Mouse (Mus musculus) hindbrain, embryonic 13.5 days (tissue): ENCODE results near the gene Trim31. TPM values are rescaled to one million over a fixed set of nuclear protein-coding genes. Genes with fewer than 3 reads are reported as not detected.

ENCODE experiments used
- ATAC-seq: fragments of 200-750 bp; cut with Nextera tagmentation; 2 replicates; pipeline ENCODE4 v1.8.0; 2017; ENCODE audit warnings: moderate TSS enrichment; ENCODE audit not compliant: low FRiP score
- H3K27ac ChIP-seq: fragments of 300-500 bp; sonication (generic); 2 replicates; pipeline ENCODE4 v1.5.1; 2015; ENCODE audit warnings: inconsistent platforms, mild to moderate bottlenecking, moderate library complexity
- H3K27me3 ChIP-seq: fragments of 300-500 bp; sonication (generic); 2 replicates; pipeline ENCODE4 v1.6.1; 2015; ENCODE audit warnings: mild to moderate bottlenecking, inconsistent platforms
- H3K36me3 ChIP-seq: fragments of 300-500 bp; sonication (generic); 2 replicates; pipeline ENCODE4 v1.6.1; 2015; ENCODE audit warnings: mild to moderate bottlenecking, inconsistent platforms
- H3K4me1 ChIP-seq: fragments of 300-500 bp; sonication (generic); replicated peaks from 2 replicates; pipeline ENCODE4 v1.6.1; 2015; ENCODE audit warnings: inconsistent platforms
- H3K4me2 ChIP-seq: fragments of 300-500 bp; sonication (generic); 2 replicates; pipeline ENCODE4 v1.6.1; 2015; ENCODE audit warnings: inconsistent platforms, mild to moderate bottlenecking, moderate library complexity
- H3K4me3 ChIP-seq: fragments of 300-500 bp; sonication (generic); 2 replicates; pipeline ENCODE4 v1.5.1; 2015; ENCODE audit warnings: mild to moderate bottlenecking, inconsistent platforms
- H3K9ac ChIP-seq: fragments of 300-500 bp; sonication (generic); 2 replicates; pipeline ENCODE4 v1.6.1; 2015; ENCODE audit warnings: mild to moderate bottlenecking, inconsistent platforms
- H3K9me3 ChIP-seq: fragments of 300-500 bp; sonication (generic); 2 replicates; pipeline ENCODE4 v1.6.1; 2016; ENCODE audit warnings: inconsistent platforms
- WGBS: fragments of 180-500 bp; shearing (Covaris S2); methylation state at CpG from one replicate; pipeline ENCODE4 v1.1.7; 2015; 5-methylcytosine and 5-hydroxymethylcytosine counted together
- polyA plus RNA-seq: library from polyadenylated mRNA; unstranded; fragments of >200 nt; fragmentation: Nextera tagmentation; extraction: Ambion mirVana; gene quantifications from 2 replicates; pipeline ENCODE4 v1.2.1, GENCODE M21; 2015

Trim31 gene
- polyA plus RNA-seq: not detected in 2 replicates

DNA sequence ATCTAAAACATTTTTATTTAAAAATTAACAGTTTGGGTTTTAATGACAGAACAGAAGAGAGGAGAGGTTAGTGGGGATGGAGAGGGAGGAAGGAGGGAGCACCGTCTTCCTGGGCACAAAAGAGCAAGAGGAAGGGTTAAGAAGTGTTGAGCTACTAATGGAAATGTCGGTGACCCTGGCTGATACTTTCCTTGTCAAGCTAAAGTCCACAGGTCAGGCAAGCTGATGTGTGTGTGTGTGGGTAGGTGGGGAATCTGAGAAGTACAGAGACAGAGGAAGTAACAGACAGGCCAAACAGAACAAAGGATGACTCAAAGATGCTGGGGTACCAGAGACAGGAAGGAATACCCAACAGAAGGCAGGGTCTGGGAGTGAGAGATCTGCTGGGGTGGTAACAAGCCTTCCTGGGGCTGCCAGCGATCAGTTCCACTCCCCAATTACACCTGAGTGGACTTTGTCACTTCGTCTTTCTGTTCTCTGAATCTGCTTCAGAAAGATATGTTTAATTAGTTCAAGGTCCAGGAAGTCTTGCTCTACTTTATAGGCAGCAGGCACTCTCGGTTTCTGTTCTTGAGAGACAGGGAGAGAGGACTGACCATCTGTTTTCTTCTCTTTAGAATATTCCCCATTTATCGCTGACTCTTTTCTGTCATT, at the start of gene Trim31:
Trim31 (plus strand) TSS at position 567 of the 654 bp plus-strand sequence.
- WGBS: 68% methylated on average over 6 of the region's 6 CpGs
- no peak within 1 kb of the TSS for H3K9ac ChIP-seq
- H3K4me3 ChIP-seq: no peak within 1 kb of the TSS
- no peaks in the 10 kb centered on the region for H3K36me3 ChIP-seq
- no peak within 1 kb of the TSS for H3K27ac ChIP-seq
- no peaks in the 10 kb centered on the region for H3K9me3 ChIP-seq
- H3K4me1 ChIP-seq: no peaks in the 10 kb centered on the region
- H3K27me3 ChIP-seq: no peaks in the 10 kb centered on the region
- no peak for ATAC-seq
- no peak within 1 kb of the TSS for H3K4me2 ChIP-seq

DNA sequence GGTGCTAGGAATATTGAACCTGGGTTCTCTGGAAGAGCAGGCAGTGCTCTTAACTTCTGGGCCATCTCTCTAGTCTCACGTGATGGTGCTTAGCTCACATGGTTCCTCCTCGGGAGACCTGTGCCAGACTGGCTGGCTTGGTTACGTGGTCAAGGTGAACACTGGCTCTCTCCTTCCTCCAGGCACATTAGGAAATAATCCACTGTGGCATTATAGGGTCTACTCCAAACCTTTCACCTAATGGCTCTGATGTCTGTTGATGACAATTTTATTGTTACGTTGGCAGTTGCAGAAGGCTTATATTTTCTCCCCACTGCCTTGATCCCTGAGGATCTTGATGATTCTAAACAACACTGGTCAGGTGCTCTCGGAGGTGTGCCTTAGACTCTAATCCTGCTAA, 49.0 kb upstream of the Trim31 start:
- Histone ChIP-seq H3K27me3 (no peaks in the 10 kb centered on the region), H3K9ac (no peak overlapping the region), H3K9me3 (no peaks in the 10 kb centered on the region), H3K4me2 (no peak overlapping the region), H3K27ac (no peak overlapping the region), H3K4me1 (no peaks in the 10 kb centered on the region; the same call in 1 of the 2 replicates), H3K4me3 (no peak overlapping the region), H3K36me3 (peaks cover 47% of the 10 kb centered on the region)
- no peak for ATAC-seq
- WGBS: 82% methylated on average over 5 of the region's 5 CpGs

DNA sequence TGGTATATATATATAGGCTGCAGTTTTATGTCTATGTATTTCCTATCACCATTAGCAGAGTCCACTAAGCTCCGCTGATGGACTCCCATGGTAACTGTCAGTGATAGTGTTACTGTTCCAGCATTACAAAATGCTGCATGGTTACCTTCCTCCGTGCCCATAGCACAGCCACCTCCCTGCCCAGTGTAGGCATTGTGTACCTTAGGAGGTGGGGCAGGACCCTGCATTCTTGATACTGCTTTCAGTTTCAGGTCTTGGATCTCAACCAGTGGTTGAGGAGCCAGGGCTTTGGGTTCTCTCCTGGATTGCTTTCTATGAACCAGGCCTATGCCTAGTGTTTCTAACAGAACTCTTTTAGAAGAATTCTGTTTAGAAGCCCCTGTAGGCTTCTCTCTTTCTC, 47.9 kb upstream of the Trim31 start:
- H3K9me3 ChIP-seq: no peaks in the 10 kb centered on the region
- no peaks in the 10 kb centered on the region for H3K27me3 ChIP-seq
- no peak overlapping the region for H3K4me2 ChIP-seq
- WGBS: 96% methylated on average over 2 of the region's 2 CpGs
- H3K4me1 ChIP-seq: no peaks in the 10 kb centered on the region; the same call in 1 of the 2 replicates
- H3K27ac ChIP-seq: no peak overlapping the region
- H3K9ac ChIP-seq: no peak overlapping the region
- no peak overlapping the region for H3K4me3 ChIP-seq
- no peak for ATAC-seq
- peaks cover 58% of the 10 kb centered on the region for H3K36me3 ChIP-seq

DNA sequence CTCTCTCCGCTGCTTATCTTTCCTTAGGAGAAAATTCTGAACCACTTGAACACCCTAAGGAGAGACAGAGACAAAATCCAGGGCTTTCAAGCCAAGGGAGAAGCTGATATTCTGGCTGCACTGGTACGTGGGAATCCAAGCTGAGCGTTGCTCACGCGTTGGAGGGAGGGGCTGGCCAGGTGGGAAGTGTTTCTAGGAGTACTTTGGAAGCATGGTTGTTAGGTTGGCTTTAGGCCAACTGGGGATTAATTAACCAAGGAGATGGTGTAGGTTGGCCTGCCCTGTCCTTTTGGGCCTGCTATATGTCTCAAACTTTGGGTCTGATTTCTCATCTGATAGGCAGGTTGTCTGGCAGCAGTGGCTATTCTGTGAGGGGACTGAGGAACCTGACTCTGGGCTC, 46.7 kb upstream of the Trim31 start:
- WGBS: 92% methylated on average over 5 of the region's 5 CpGs

DNA sequence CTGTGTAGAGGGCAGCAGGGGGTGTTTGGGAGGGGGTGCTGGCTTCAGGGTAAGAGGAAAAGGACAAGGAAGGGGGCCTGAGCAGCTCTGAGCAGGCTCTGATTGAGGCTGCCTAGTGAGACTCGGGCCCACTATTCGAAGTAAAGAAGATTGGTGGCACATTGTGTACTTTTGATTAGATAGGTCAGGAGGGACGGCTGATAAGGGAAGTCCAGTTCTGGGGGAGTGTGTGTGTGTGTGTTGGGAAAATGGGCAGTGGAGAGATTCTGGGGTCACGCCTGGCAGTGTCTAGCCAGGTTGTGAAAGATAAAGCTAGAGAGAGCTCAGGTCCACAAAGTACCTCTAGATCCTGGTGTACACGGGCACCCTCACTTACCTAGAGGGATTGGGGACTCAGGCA, 46.3 kb upstream of the Trim31 start:
- Histone ChIP-seq H3K27ac (no peak overlapping the region), H3K4me3 (no peak overlapping the region), H3K9me3 (no peaks in the 10 kb centered on the region), H3K4me2 (no peak overlapping the region), H3K27me3 (no peaks in the 10 kb centered on the region), H3K36me3 (peaks cover 69% of the 10 kb centered on the region), H3K4me1 (no peaks in the 10 kb centered on the region; the same call in 1 of the 2 replicates), H3K9ac (no peak overlapping the region)
- 91% methylated on average over 5 of the region's 5 CpGs for WGBS
- no peak for ATAC-seq

More for the DNA sequence above, 46.7 kb upstream of the Trim31 start:
- Histone ChIP-seq H3K4me3 (no peak overlapping the region), H3K4me1 (no peaks in the 10 kb centered on the region; the same call in 1 of the 2 replicates), H3K9me3 (no peaks in the 10 kb centered on the region), H3K4me2 (no peak overlapping the region), H3K27ac (no peak overlapping the region), H3K27me3 (no peaks in the 10 kb centered on the region), H3K9ac (no peak overlapping the region), H3K36me3 (peaks cover 69% of the 10 kb centered on the region)
- no peak for ATAC-seq

DNA sequence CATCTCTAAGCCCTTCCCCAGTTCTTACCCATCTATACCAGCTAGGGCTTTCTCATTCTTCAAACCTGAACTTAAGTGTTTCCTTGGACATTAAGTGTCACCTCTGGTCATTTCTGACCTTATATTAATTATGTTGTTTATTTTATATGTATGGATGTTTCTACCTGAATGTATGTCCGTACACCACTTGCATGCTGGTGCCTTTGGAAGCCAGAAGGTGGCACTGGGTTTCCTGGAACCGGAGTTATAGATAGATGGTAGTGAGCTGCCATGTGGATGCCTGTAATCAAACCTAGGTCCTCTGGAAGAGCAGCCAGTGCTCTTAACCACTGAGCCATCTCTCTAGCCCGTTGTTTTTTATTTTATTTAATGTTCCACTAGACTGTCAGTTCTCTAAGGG, 42.4 kb upstream of the Trim31 start:
- Histone ChIP-seq H3K9me3 (no peaks in the 10 kb centered on the region), H3K4me1 (no peaks in the 10 kb centered on the region), H3K4me3 (no peak overlapping the region), H3K36me3 (peaks cover 99% of the 10 kb centered on the region), H3K9ac (no peak overlapping the region), H3K4me2 (no peak overlapping the region), H3K27me3 (no peaks in the 10 kb centered on the region), H3K27ac (no peak overlapping the region)
- ATAC-seq: no peak
- 93% methylated on average over 3 of the region's 3 CpGs for WGBS

DNA sequence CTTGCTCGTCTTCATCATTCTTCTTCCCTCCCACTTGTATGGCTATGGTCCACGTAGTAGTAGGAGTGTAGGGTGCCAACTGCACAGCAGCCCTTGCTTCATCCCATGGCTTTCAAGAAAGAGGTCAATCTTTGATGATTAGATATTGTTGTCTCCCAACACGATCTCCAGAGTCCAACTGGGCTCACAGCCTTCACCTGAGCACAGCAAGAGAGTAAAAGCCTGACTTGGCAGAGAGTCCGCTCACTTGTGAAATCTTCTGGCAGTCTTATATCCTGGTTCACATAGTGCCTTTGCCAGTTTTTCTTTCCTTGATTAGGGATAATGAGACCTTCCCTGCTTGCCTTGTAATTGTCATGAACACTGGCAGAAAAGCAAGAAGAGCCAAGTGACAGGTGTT, 41.7 kb upstream of the Trim31 start:
- WGBS: 94% methylated on average over 4 of the region's 4 CpGs
- ATAC-seq: no peak
- Histone ChIP-seq H3K9ac (no peak overlapping the region), H3K4me1 (no peaks in the 10 kb centered on the region), H3K4me3 (no peak overlapping the region), H3K9me3 (no peaks in the 10 kb centered on the region), H3K4me2 (no peak overlapping the region), H3K36me3 (peaks cover 91% of the 10 kb centered on the region), H3K27ac (no peak overlapping the region), H3K27me3 (no peaks in the 10 kb centered on the region)

DNA sequence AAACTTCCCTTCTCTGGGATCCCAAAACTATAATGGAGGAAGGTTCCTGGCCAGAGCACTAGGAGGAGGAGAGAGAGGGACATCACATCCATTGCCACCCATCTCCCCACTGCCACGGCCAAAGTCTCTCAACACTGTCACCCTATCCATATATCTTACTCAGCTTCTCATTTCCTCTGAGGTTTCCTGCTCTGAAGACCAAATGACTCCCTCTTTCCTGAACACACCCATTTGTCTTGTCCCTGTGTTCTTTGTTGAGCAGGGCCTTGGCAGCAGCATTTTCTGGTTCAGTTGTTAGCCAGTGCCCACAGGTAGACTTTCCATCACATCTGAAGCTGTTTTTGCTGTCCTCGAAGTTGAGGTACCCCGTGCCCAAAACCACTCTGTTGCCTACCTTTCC, 39.7 kb upstream of the Trim31 start:
- Histone ChIP-seq H3K36me3 (peaks cover 72% of the 10 kb centered on the region), H3K9me3 (no peaks in the 10 kb centered on the region), H3K4me3 (no peak overlapping the region), H3K4me2 (no peak overlapping the region), H3K27ac (no peak overlapping the region), H3K4me1 (no peaks in the 10 kb centered on the region), H3K9ac (no peak overlapping the region), H3K27me3 (no peaks in the 10 kb centered on the region)
- WGBS: 91% methylated on average over 3 of the region's 3 CpGs
- ATAC-seq: no peak

DNA sequence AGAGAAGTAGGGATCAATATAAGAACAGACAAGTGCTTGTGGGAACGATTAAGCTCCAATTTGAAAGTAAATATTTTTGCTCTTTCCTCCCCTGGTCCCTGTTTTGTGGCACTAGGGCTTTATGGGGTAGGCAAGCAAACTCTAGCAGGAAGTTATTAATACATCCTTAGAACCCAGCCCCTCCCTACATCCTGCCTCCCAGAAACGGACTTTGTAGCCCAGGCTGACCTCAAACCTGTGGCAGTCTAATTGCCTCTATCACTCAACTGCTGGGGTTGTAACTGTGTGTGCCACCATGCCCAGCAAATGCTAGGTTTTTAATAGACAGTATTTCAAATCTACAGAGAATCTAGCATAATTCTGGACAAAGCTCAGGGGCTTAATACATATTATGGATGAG, 36.2 kb upstream of the Trim31 start:
- no peaks in the 10 kb centered on the region for H3K9me3 ChIP-seq
- peaks cover 5% of the 10 kb centered on the region for H3K4me1 ChIP-seq
- WGBS: 76% methylated on average over 2 of the region's 2 CpGs
- no peak overlapping the region for H3K4me3 ChIP-seq
- peaks cover 37% of the 10 kb centered on the region for H3K36me3 ChIP-seq
- H3K27me3 ChIP-seq: peaks cover 9% of the 10 kb centered on the region; the same call in 1 of the 2 replicates
- no peak overlapping the region for H3K9ac ChIP-seq
- no peak overlapping the region for H3K4me2 ChIP-seq
- ATAC-seq: no peak
- H3K27ac ChIP-seq: no peak overlapping the region

DNA sequence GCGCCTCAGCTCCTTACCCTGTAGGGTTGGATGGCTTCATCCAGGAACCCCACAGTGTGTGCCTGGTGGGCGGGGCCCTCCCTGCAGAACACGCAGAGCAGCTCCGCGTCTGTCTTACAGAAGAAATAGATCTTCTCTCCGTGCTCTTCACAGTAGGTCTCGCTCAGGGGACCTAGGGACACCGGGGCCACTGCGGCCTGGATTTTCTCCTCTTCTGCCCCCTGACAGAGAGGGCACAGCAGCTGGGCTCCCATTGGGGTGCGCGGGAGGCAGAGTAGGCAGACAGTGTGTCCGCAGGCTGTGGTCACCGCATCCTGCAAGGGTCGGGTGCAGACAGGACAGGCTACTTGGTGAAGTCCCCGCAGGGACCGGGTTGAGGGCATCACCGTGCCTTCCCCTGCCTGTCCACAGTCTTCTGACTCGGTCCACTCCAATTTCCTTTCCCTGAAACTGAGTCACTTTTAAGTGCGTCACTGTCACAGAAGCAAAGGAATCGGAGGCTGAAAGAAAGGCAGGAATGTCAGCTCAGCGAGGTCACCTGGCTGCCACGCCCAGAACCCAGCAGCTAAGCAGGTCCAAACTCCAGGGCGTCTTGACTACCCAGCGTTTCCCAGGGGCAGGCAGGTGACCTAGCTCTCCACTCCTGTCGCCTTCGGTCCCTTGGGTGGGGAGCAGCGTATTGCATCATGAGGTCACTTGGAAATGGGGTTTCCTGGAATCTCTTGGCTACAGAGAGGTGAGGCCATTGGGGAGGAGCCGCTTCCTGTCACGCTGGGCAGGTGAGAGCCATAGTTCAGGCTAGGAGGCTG, 31.0 kb upstream of the Trim31 start, which contains the start of gene Trim15:
Trim15 (minus strand) TSS at position 492 of the 809 bp plus-strand sequence.
- Histone ChIP-seq H3K27ac (no peak within 1 kb of the TSS), H3K4me3 (peak within 1 kb of the TSS; percentile 31), H3K9me3 (no peaks in the 10 kb centered on the region), H3K36me3 (no peaks in the 10 kb centered on the region), H3K9ac (peak within 1 kb of the TSS; percentile 39), H3K4me2 (peak within 1 kb of the TSS; percentile 53), H3K4me1 (peaks cover 11% of the 10 kb centered on the region), H3K27me3 (peaks cover 20% of the 10 kb centered on the region)
- peak; percentile 36; the same call in 1 of the 2 replicates for ATAC-seq
- WGBS: 15% methylated on average over 29 of the region's 29 CpGs

DNA sequence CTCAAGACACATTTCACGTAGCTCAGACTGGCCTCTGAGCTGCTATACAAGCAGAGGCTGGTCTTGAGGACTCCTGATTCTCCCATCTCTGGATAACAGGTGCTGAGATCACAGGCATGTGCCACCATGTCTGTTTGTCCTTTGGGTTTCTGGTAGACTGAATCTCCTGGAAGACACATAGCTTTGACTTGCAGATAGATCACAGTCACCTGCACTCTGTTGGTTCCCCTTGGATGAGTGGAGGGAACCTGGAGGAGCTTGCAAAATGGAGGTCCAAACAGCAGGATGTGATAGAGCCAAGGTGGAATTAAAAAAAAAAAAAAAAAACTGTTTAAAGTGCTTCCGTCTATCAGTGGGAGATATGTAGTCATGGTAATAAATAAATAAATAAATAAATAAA, 29.1 kb upstream of the Trim31 start:
- WGBS: 89% methylated on average over 2 of the region's 2 CpGs
- Histone ChIP-seq H3K36me3 (no peaks in the 10 kb centered on the region), H3K27me3 (peaks cover 25% of the 10 kb centered on the region), H3K4me1 (peaks cover 11% of the 10 kb centered on the region), H3K4me3 (no peak overlapping the region), H3K4me2 (no peak overlapping the region), H3K9ac (no peak overlapping the region), H3K27ac (no peak overlapping the region), H3K9me3 (no peaks in the 10 kb centered on the region)
- no peak for ATAC-seq

DNA sequence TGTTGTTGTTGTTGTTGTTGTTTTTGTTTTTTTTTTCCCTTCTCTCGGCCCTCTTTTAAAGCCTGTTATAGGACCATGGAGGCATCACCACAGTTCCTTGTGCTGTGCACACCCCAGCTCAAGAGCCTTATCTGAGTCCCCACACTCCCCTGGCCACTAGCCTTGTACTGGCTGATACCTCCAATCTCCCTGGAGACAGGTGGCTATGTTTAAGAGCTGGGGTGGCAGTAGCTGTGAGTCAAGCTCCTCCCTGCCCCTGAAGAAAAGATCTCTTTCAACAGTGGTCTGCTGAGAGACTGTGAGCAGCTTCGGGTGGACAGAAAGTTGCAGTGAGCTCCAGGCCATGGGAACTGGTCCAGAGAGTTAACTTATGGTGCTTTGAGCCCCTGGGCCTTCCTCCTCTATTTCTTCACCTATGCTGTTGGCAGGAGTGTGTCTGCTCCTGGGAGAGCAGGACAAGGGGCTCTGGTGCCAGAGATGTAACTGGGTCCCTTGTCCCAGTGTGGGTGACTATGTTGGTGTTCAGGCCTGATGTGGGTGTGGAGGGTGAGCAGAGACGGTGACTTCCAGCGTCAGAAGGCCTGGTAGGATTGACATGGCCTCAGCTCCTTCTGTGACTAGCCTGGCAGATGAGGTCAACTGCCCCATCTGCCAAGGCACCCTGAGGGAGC, 28.5 kb upstream of the Trim31 start, which contains the start of gene Trim10:
Trim10 (plus strand) TSS at position 291 of the 671 bp plus-strand sequence.
- Histone ChIP-seq H3K27me3 (peaks cover 25% of the 10 kb centered on the region), H3K4me2 (no peak within 1 kb of the TSS), H3K27ac (no peak within 1 kb of the TSS), H3K9me3 (no peaks in the 10 kb centered on the region), H3K36me3 (no peaks in the 10 kb centered on the region), H3K9ac (no peak within 1 kb of the TSS), H3K4me3 (no peak within 1 kb of the TSS), H3K4me1 (peaks cover 11% of the 10 kb centered on the region)
- 80% methylated on average over 4 of the region's 4 CpGs for WGBS
- ATAC-seq: no peak
